Mouse (Mus musculus): Measurements from ENCODE around the gene Lif. TPM values are rescaled to one million over a fixed set of nuclear protein-coding genes. Genes with fewer than 3 reads are reported as not detected.
A peak's percentile ranks its signal among the peaks of the same experiment; 100 is the strongest.

The Lif gene
- polyA plus RNA-seq, 1 experiment = 0.67 TPM

- TF ChIP-seq POLR2A (IDR thresholded peaks at IDR 0.05; ENCODE audit: low read depth, low read length) (no peak), CTCF (conservative IDR thresholded peaks at IDR 0.05; ENCODE audit: insufficient read depth, insufficient read length, low read depth, low read length) (no peak)
- no peak overlapping the region for H3K4me3 ChIP-seq (ENCODE audit: insufficient read depth, low read depth, low read length)
- H3K27me3 ChIP-seq (replicated peaks; ENCODE audit: control insufficient read depth, insufficient read depth, low read length) = no peaks in the 10 kb centered on the region
- DNase-seq = peak; percentile 45
- no peak overlapping the region for H3K27ac ChIP-seq (ENCODE audit: insufficient read depth, low read depth, low read length)
- WGBS = 31% methylated on average over 5 of the region's 5 CpGs
- H3K4me1 ChIP-seq (ENCODE audit: control insufficient read depth, insufficient read depth, low read length) = peaks cover 19% of the 10 kb centered on the region
- no peaks in the 10 kb centered on the region for H3K36me3 ChIP-seq (ENCODE audit: control insufficient read depth, insufficient read depth, low read length)
Observed at GRCm38 (mm10) chr11:4261969-4262368, 4.6 kb downstream of the Lif start.

- Histone ChIP-seq H3K4me3 (ENCODE audit: insufficient read depth, low read depth, low read length) (no peak overlapping the region), H3K27me3 (replicated peaks; ENCODE audit: control insufficient read depth, insufficient read depth, low read length) (no peaks in the 10 kb centered on the region), H3K4me1 (ENCODE audit: control insufficient read depth, insufficient read depth, low read length) (peaks cover 15% of the 10 kb centered on the region), H3K36me3 (ENCODE audit: control insufficient read depth, insufficient read depth, low read length) (no peaks in the 10 kb centered on the region), H3K27ac (ENCODE audit: insufficient read depth, low read depth, low read length) (no peak overlapping the region)
- whole genome bisulfite sequencing = 26% methylated on average over 7 of the region's 7 CpGs
- DNase-seq = no peak
- TF ChIP-seq CTCF (conservative IDR thresholded peaks at IDR 0.05; ENCODE audit: insufficient read depth, insufficient read length, low read depth, low read length) (no peak), POLR2A (IDR thresholded peaks at IDR 0.05; ENCODE audit: low read depth, low read length) (no peak)
Observed at GRCm38 (mm10) chr11:4262847-4263246, 5.5 kb downstream of the Lif start.

GRCm38 (mm10) chr11:4263296-4263695 lies 5.9 kb downstream of the Lif start:
- peak; percentile 79 for DNase-seq

DNA sequence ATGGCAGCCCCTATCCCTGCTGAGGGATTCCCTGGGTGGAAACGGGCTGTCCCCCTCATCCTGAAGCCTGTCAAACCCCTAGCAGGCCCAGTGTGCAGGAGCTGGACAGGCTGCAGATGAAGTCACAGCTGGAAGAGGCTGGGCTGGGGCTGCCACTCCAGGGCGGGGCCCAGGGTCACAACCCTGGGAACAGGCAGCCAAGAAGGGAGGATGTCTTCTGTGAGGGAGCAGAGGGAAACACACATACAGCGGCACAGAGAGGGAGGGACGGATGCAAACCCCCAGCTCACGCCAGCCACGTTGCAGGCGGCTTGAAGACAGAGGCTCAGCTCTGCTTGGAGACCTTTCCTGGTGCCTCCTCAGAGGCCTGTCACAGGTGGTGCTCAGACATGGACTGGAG lies 6.7 kb downstream of the Lif start:
- no peak for TF ChIP-seq POLR2A (IDR thresholded peaks at IDR 0.05; ENCODE audit: low read depth, low read length)
- no peak for TF ChIP-seq CTCF (conservative IDR thresholded peaks at IDR 0.05; ENCODE audit: insufficient read depth, insufficient read length, low read depth, low read length)
- 63% methylated on average over 7 of the region's 7 CpGs for WGBS
- DNase-seq = no peak
- no peak overlapping the region for H3K4me3 ChIP-seq (ENCODE audit: insufficient read depth, low read depth, low read length)
- H3K4me1 ChIP-seq (ENCODE audit: control insufficient read depth, insufficient read depth, low read length) = peaks cover 15% of the 10 kb centered on the region
- no peaks in the 10 kb centered on the region for H3K36me3 ChIP-seq (ENCODE audit: control insufficient read depth, insufficient read depth, low read length)
- H3K27ac ChIP-seq (ENCODE audit: insufficient read depth, low read depth, low read length) = no peak overlapping the region
- no peaks in the 10 kb centered on the region for H3K27me3 ChIP-seq (replicated peaks; ENCODE audit: control insufficient read depth, insufficient read depth, low read length)

More at GRCm38 (mm10) chr11:4263296-4263695, 5.9 kb downstream of the Lif start:
- Histone ChIP-seq H3K27me3 (replicated peaks; ENCODE audit: control insufficient read depth, insufficient read depth, low read length) (no peaks in the 10 kb centered on the region), H3K27ac (ENCODE audit: insufficient read depth, low read depth, low read length) (no peak overlapping the region), H3K4me1 (ENCODE audit: control insufficient read depth, insufficient read depth, low read length) (peaks cover 15% of the 10 kb centered on the region), H3K36me3 (ENCODE audit: control insufficient read depth, insufficient read depth, low read length) (no peaks in the 10 kb centered on the region), H3K4me3 (ENCODE audit: insufficient read depth, low read depth, low read length) (no peak overlapping the region)
- WGBS = 33% methylated on average over 1 of the region's 1 CpGs
- TF ChIP-seq CTCF (conservative IDR thresholded peaks at IDR 0.05; ENCODE audit: insufficient read depth, insufficient read length, low read depth, low read length) (no peak), POLR2A (IDR thresholded peaks at IDR 0.05; ENCODE audit: low read depth, low read length) (no peak)

- Histone ChIP-seq H3K4me1 (ENCODE audit: control insufficient read depth, insufficient read depth, low read length) (peaks cover 12% of the 10 kb centered on the region), H3K27ac (ENCODE audit: insufficient read depth, low read depth, low read length) (no peak overlapping the region), H3K27me3 (replicated peaks; ENCODE audit: control insufficient read depth, insufficient read depth, low read length) (no peaks in the 10 kb centered on the region), H3K4me3 (ENCODE audit: insufficient read depth, low read depth, low read length) (peak overlapping the region; percentile 56), H3K36me3 (ENCODE audit: control insufficient read depth, insufficient read depth, low read length) (no peaks in the 10 kb centered on the region)
- 1% methylated on average over 60 of the region's 61 CpGs for WGBS
- TF ChIP-seq POLR2A (IDR thresholded peaks at IDR 0.05; ENCODE audit: low read depth, low read length) = no peak
- no peak for TF ChIP-seq CTCF (conservative IDR thresholded peaks at IDR 0.05; ENCODE audit: insufficient read depth, insufficient read length, low read depth, low read length)
- peak; percentile 62 for DNase-seq
Observed at GRCm38 (mm10) chr11:4266271-4267201, 9.2 kb downstream of the Lif start.

DNA sequence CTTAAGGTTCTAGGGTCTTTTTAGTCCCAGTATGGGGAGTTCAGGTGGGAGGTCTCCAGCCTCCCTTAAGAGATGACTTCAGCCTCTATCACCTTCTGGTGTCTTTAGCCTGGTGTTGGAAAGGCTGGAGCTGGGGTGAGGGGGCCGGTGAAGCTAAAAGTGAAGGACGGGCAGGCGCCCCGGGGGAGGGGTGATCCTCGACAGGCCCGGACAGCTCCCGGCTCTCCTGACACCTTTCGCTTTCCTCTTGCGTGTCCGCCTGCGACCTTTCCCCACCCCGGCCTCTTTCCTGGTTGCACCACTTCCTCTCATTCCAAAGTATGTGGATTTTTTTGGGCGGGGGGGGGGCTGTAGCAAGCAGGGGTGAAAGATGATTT lies 9.8 kb downstream of the Lif start:
- H3K27ac ChIP-seq (ENCODE audit: insufficient read depth, low read depth, low read length) = no peak overlapping the region
- TF ChIP-seq POLR2A (IDR thresholded peaks at IDR 0.05; ENCODE audit: low read depth, low read length) = no peak
- TF ChIP-seq CTCF (conservative IDR thresholded peaks at IDR 0.05; ENCODE audit: insufficient read depth, insufficient read length, low read depth, low read length) = no peak
- peaks cover 12% of the 10 kb centered on the region for H3K4me1 ChIP-seq (ENCODE audit: control insufficient read depth, insufficient read depth, low read length)
- H3K36me3 ChIP-seq (ENCODE audit: control insufficient read depth, insufficient read depth, low read length) = no peaks in the 10 kb centered on the region
- H3K27me3 ChIP-seq (replicated peaks; ENCODE audit: control insufficient read depth, insufficient read depth, low read length) = no peaks in the 10 kb centered on the region
- H3K4me3 ChIP-seq (ENCODE audit: insufficient read depth, low read depth, low read length) = 0 out of 2 replicates have a peak overlapping the region, but pooled peaks have one; percentile 56
- DNase-seq = no peak
- 26% methylated on average over 13 of the region's 13 CpGs for WGBS

GRCm38 (mm10) chr11:4268500-4268899 lies 11.1 kb downstream of the Lif start:
- TF ChIP-seq CTCF (conservative IDR thresholded peaks at IDR 0.05; ENCODE audit: insufficient read depth, insufficient read length, low read depth, low read length) (no peak), POLR2A (IDR thresholded peaks at IDR 0.05; ENCODE audit: low read depth, low read length) (no peak)
- WGBS = 89% methylated on average over 6 of the region's 6 CpGs
- Histone ChIP-seq H3K27me3 (replicated peaks; ENCODE audit: control insufficient read depth, insufficient read depth, low read length) (no peaks in the 10 kb centered on the region), H3K4me1 (ENCODE audit: control insufficient read depth, insufficient read depth, low read length) (peaks cover 8% of the 10 kb centered on the region), H3K27ac (ENCODE audit: insufficient read depth, low read depth, low read length) (no peak overlapping the region), H3K36me3 (ENCODE audit: control insufficient read depth, insufficient read depth, low read length) (no peaks in the 10 kb centered on the region), H3K4me3 (ENCODE audit: insufficient read depth, low read depth, low read length) (no peak overlapping the region)
- no peak for DNase-seq

Data from kidney, adult 2 months (tissue).